Mouse (Mus musculus): ENCODE measurements around the gene Cap1.

DNA sequence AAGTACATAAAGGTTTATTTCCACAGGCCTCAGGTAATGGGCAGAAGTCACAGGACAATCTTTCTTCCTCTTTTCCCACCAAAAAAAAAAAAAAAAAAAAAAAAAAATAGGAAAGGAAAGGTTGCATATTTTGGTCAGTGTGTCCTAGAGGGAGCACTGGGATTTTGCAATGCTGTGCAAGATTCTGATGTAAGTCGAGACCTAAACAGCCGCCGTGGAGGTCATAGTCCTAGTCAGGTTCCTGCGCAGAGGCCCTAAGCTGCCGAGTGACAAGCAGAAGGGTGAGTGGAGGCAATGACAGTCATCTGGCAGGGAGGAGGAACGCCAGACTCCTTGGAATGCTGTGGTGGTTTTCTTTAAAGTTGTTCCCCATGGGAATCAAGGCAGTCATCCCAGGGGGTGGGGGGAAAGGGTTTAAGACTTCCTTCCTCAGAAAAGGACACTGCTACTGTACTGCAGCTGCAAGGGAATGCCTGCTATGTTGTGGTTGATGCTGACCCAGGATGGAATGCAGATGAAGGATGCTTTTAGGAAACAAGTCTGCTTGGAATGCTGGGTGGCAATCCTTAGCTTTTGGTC is 26.7 kb downstream of the Cap1 start:
- TF ChIP-seq POLR2A (IDR thresholded peaks at IDR 0.05; ENCODE audit: low read depth, low read length) (no peak), CTCF (IDR thresholded peaks at IDR 0.05; ENCODE audit: extremely low read depth, insufficient read length, insufficient replicate concordance, low read depth, low read length) (no peak)

All from small intestine, adult 2 months (tissue).